Mouse (Mus musculus) limb, embryonic 15.5 days (tissue): Measurements from ENCODE around the gene Spef1. TPM values are rescaled to one million over a fixed set of nuclear protein-coding genes. Genes with fewer than 3 reads are reported as not detected.

Source experiments
- ATAC-seq: fragments of 200-750 bp; cut with Nextera tagmentation; 2 replicates; pipeline ENCODE4 v1.8.0; 2017; ENCODE audit warnings: low read depth, moderate TSS enrichment; ENCODE audit not compliant: insufficient number of reproducible peaks, low FRiP score, low TSS enrichment
- H3K27ac ChIP-seq: fragments of 300-500 bp; sonication (generic); 2 replicates; pipeline ENCODE4 v1.5.1; 2015; ENCODE audit warnings: moderate library complexity, mild to moderate bottlenecking, inconsistent platforms
- H3K27me3 ChIP-seq: fragments of 300-500 bp; sonication (generic); 2 replicates; pipeline ENCODE4 v1.6.1; 2015; ENCODE audit warnings: inconsistent platforms
- H3K36me3 ChIP-seq: fragments of 300-500 bp; sonication (generic); 2 replicates; pipeline ENCODE4 v1.6.1; 2015; ENCODE audit warnings: inconsistent platforms
- H3K4me1 ChIP-seq: fragments of 300-500 bp; sonication (generic); 2 replicates; pipeline ENCODE4 v1.6.1; 2015; ENCODE audit warnings: inconsistent platforms
- H3K4me2 ChIP-seq: fragments of 300-500 bp; sonication (generic); 2 replicates; pipeline ENCODE4 v1.6.1; 2015; ENCODE audit warnings: mild to moderate bottlenecking, inconsistent platforms
- H3K4me3 ChIP-seq: fragments of 300-500 bp; sonication (generic); 2 replicates; pipeline ENCODE4 v1.5.1; 2015; ENCODE audit warnings: mild to moderate bottlenecking, inconsistent platforms
- H3K9ac ChIP-seq: fragments of 300-500 bp; sonication (generic); 2 replicates; pipeline ENCODE4 v1.6.1; 2015; ENCODE audit warnings: inconsistent platforms
- H3K9me3 ChIP-seq: fragments of 300-500 bp; sonication (generic); 2 replicates; pipeline ENCODE4 v1.6.1; 2016; ENCODE audit warnings: inconsistent platforms
- WGBS: fragments of 180-500 bp; shearing (Covaris S2); methylation state at CpG from one replicate; pipeline ENCODE4 v1.1.7; 2015; 5-methylcytosine and 5-hydroxymethylcytosine counted together
- polyA plus RNA-seq: library from polyadenylated mRNA; unstranded; fragments of >200 nt; fragmentation: Nextera tagmentation; extraction: Ambion mirVana; gene quantifications from 2 replicates; pipeline ENCODE4 v1.2.1, GENCODE M21; 2015

Gene Spef1
- polyA plus RNA-seq, 1 experiment from 2014 or later, result 6.1 TPM

DNA sequence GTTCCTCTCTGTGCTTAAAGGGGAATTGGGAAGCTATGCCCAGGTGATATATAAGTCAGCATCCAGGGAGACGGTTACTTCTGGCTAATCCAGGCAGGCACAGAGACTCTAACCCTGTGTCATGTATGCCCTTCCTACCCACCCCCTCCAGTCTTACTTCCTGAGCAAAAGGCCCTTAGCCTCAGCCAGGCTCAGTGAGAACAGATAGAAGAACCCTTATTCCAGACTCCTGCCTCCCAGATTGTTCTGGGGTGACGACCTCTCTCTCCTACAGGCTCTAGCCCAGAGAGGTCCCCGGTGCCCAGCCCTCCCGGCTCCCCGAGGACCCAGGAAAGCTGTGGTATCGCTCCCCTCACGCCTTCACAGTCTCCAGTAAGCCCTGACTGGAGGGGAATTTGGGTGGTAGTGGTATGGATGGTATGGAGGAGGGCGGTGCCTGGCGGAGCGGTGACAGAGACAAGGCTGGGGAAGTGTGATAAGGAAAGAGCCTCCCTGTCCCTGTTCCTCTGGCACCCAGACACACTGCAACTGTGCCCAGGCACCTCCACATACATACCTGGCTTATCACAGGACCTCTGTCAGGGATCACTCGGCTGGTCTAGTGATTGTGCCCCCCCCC, 51.5 kb downstream of the Spef1 start:
- H3K9ac ChIP-seq, result no peak overlapping the region
- WGBS, result 57% methylated on average over 11 of the region's 11 CpGs
- H3K4me2 ChIP-seq, result no peak overlapping the region
- H3K4me1 ChIP-seq, result 0 out of 2 replicates have a peak, but pooled peaks cover 4% of the 10 kb centered on the region
- no peak for ATAC-seq
- H3K27me3 ChIP-seq, result no peaks in the 10 kb centered on the region
- H3K9me3 ChIP-seq, result no peaks in the 10 kb centered on the region
- H3K4me3 ChIP-seq, result no peak overlapping the region
- H3K27ac ChIP-seq, result no peak overlapping the region
- peaks cover 67% of the 10 kb centered on the region for H3K36me3 ChIP-seq

DNA sequence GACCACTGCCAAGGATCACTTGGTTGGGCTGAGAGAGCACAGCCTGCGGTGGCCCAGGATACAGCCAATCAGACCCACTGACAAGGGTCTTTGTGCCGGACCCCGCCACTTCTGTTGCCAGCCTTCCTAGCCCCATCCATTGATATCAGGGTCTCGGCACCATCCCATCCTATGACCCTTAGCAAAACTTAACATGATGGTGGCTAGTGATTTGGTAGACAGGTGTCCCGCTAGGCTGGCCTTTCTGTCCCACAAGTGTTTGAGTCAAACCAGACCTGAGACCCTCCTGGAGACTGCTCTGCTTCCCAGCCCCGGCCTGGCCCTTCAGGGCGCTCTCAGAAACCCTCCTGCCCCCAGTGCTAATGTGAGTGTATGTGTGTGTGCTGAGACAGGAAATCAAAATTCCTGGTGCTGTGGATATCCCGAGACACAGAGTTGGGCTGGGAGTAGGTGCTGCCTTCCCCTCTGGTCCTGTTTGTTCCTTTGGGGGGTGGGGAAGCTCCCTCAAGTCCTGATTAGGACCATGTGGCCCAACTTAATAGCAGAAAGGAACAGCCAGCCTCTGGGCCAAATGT, 52.2 kb downstream of the Spef1 start:
- 0 out of 2 replicates have a peak overlapping the region, but pooled peaks have one; percentile 35 for H3K27ac ChIP-seq
- ATAC-seq, result no peak
- peaks cover 60% of the 10 kb centered on the region for H3K36me3 ChIP-seq
- peak overlapping the region; percentile 8; the same call in 1 of the 2 replicates for H3K9ac ChIP-seq
- H3K9me3 ChIP-seq, result no peaks in the 10 kb centered on the region
- 73% methylated on average over 8 of the region's 8 CpGs for WGBS
- no peak overlapping the region for H3K4me3 ChIP-seq
- no peak overlapping the region for H3K4me2 ChIP-seq
- H3K27me3 ChIP-seq, result no peaks in the 10 kb centered on the region
- H3K4me1 ChIP-seq, result 0 out of 2 replicates have a peak, but pooled peaks cover 4% of the 10 kb centered on the region

DNA sequence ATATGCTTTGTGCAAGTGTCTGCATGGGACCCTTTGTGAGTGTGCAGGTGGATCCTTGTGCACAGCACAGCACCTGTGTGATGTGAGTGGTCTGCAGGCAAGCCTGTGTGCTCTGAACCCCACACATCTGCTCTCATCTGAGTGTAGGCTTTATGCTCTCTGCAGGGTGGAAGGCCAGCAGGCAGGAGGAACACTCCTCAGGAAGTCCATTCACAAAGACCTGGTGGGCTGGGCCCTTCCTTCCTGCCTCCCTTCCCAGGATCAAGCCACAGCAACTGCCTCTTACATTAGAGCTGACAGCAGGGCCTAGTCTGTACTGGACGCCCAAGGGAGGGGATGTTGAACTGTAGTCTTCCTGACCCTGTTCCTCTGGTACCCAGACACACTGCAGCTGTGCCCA, 52.7 kb downstream of the Spef1 start:
- no peak overlapping the region for H3K9ac ChIP-seq
- 57% methylated on average over 1 of the region's 1 CpGs for WGBS

DNA sequence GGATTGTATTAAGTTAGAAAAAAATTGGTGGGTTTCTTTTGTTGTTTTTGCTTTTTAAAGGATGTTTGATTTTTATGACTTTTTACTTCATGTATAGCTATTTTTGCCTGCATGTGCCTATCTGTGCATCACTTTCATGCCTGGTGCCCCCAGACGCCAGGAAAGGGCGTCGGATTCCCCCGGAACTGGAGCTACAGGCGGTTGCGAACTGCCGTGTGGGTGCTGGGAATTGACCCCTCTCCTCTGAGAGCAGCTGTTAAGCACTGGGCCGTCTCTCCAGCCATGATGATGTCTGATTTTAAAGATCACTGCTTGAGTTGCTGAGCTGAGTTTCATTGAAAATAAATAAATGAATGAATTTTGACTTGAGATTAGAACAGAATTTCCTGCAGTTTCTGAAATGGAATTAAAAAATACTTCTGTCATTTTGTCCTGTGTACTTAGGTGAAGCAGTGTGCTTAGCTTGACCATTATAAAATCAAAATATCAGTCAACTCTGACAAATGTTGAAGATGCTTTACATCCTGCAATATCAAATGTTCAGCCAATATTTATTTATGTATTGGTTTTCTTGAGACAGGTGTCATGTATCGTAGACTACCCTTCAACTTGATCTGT, 54.0 kb downstream of the Spef1 start, which contains the start of gene Gm11037:
TSS of gene Gm11037 (plus strand) at position 568 of the 618 bp plus-strand sequence.
- H3K4me3 ChIP-seq, result no peak within 1 kb of the TSS
- no peak for ATAC-seq
- H3K9me3 ChIP-seq, result no peaks in the 10 kb centered on the region
- no peak within 1 kb of the TSS for H3K4me2 ChIP-seq
- peaks cover 41% of the 10 kb centered on the region for H3K36me3 ChIP-seq
- whole genome bisulfite sequencing, result 75% methylated on average over 9 of the region's 9 CpGs
- H3K27me3 ChIP-seq, result no peaks in the 10 kb centered on the region
- H3K9ac ChIP-seq, result no peak within 1 kb of the TSS
- H3K27ac ChIP-seq, result no peak within 1 kb of the TSS; the same call in 1 of the 2 replicates
- H3K4me1 ChIP-seq, result peaks cover 10% of the 10 kb centered on the region

More for the DNA sequence above, 52.7 kb downstream of the Spef1 start:
- Histone ChIP-seq H3K27ac (0 out of 2 replicates have a peak overlapping the region, but pooled peaks have one; percentile 35), H3K4me3 (no peak overlapping the region), H3K36me3 (peaks cover 55% of the 10 kb centered on the region), H3K4me1 (0 out of 2 replicates have a peak, but pooled peaks cover 4% of the 10 kb centered on the region), H3K27me3 (no peaks in the 10 kb centered on the region), H3K9me3 (no peaks in the 10 kb centered on the region), H3K4me2 (no peak overlapping the region)
- ATAC-seq, result no peak

DNA sequence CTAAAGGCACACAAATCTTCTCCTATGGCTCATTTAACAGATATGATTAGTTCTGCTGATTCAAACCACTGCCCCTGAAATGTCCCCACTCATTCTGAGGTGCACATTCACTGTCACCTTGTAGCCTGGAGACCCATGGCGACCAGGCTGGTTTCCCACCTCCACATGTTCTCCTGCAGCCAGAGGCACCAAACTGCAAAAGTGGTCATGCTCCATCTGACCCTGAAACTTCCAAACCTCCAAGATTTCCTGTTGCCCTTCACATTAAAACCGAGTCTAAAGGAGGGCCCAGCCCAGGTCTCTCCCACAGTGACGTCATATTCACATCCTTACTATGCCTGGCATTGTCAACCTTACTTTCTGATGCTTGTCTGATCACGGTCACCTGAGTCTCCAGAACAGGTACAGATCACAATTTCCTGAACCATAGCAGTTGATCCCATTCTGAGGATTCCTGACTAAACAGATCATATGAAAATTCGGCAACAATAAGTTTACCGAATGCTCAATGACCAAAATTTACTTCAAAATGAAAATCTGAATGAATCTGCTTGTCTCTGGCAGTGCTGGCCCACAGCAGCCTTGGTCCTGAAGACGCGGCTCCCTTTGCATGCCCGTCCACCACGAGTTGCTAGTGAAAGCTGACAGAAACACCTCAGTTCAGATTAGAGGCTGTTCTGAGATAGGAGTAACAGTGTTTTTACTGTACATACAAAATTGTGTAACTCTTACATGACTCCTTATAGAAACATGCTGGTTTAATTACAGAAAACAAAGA, 54.8 kb downstream of the Spef1 start:
- 72% methylated on average over 10 of the region's 10 CpGs for WGBS
- Histone ChIP-seq H3K27me3 (no peaks in the 10 kb centered on the region), H3K4me3 (no peak overlapping the region), H3K9me3 (no peaks in the 10 kb centered on the region), H3K4me1 (peaks cover 17% of the 10 kb centered on the region), H3K36me3 (peaks cover 34% of the 10 kb centered on the region), H3K9ac (no peak overlapping the region), H3K27ac (no peak overlapping the region), H3K4me2 (no peak overlapping the region)
- ATAC-seq, result no peak

DNA sequence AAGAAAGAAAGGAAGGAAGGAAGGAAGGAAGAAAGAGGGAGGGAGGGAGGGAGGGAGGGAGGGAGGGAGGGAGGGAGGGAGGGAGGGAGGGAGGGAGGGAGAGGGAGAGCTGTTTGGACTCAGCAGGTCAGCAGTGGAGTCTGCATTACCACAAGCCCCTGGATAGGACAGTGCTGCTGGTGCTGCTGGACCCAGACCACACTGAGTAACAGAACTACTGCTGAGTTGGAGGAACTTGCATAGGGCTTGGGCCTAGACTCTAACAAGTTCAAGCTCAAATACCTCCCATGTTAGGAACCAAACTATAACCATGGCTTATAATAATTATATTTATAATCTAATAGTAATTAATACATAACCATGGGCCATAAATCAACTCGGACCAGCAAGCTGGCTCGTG, 56.2 kb downstream of the Spef1 start:
- H3K36me3 ChIP-seq, result peaks cover 21% of the 10 kb centered on the region
- no peaks in the 10 kb centered on the region for H3K27me3 ChIP-seq
- H3K9ac ChIP-seq, result no peak overlapping the region
- H3K4me3 ChIP-seq, result no peak overlapping the region
- no peaks in the 10 kb centered on the region for H3K9me3 ChIP-seq
- H3K27ac ChIP-seq, result no peak overlapping the region
- ATAC-seq, result no peak
- H3K4me1 ChIP-seq, result peaks cover 31% of the 10 kb centered on the region
- 76% methylated on average over 2 of the region's 2 CpGs for WGBS
- H3K4me2 ChIP-seq, result no peak overlapping the region

DNA sequence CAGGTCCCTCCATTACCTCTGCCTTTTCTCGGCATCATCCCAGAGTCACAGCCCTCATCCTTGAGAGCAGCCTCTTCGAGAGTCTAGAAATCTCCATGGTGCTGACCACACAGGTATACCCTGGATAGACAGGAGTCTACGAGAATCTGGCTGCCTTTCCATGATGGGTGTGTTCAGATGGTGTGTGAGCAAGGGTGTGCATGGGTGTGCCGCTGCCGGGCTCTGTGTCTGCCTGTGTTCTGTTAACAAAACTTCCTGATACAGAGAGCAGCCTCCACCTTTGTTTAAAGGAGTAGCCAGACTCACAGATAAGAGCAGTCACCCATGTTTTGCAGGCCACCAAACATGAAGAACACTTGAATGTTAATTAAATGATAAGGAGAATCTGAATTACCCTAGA, 57.2 kb downstream of the Spef1 start:
- Histone ChIP-seq H3K27me3 (no peaks in the 10 kb centered on the region), H3K9me3 (no peaks in the 10 kb centered on the region), H3K9ac (no peak overlapping the region), H3K4me2 (no peak overlapping the region), H3K27ac (no peak overlapping the region), H3K4me3 (no peak overlapping the region), H3K4me1 (peaks cover 30% of the 10 kb centered on the region), H3K36me3 (peaks cover 11% of the 10 kb centered on the region)
- WGBS, result 86% methylated on average over 5 of the region's 5 CpGs
- ATAC-seq, result no peak

DNA sequence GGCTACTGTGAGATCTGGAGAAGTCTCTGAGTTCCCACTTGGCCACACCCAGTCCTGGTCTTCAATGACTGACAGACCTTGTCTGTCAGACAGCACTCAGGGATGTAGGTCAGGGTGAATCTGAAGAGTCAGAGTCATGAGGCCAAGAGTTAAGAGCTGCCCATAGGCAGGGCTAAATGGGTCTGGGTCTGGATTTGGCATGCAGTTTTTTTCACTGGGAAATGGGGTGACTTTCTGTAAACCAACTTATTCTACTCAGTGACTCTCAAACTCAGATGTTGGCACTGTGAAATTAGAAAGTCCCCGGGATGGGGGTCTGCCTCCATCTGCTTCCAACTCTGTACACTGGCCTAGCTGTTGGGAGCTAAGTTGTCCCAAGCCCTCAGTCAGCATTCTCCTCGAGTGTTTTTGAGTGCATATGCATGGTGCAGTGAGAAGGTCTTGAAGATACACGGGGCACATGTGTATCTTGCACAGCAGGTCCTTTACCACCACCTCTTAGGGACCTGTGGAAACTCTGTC, 58.4 kb downstream of the Spef1 start:
- Histone ChIP-seq H3K4me1 (peaks cover 30% of the 10 kb centered on the region), H3K27ac (no peak overlapping the region), H3K4me2 (peak overlapping the region; percentile 70), H3K4me3 (peak overlapping the region; percentile 69), H3K9me3 (no peaks in the 10 kb centered on the region), H3K27me3 (no peaks in the 10 kb centered on the region), H3K9ac (no peak overlapping the region), H3K36me3 (no peaks in the 10 kb centered on the region; the same call in 1 of the 2 replicates)
- no peak for ATAC-seq
- 75% methylated on average over 3 of the region's 3 CpGs for WGBS

DNA sequence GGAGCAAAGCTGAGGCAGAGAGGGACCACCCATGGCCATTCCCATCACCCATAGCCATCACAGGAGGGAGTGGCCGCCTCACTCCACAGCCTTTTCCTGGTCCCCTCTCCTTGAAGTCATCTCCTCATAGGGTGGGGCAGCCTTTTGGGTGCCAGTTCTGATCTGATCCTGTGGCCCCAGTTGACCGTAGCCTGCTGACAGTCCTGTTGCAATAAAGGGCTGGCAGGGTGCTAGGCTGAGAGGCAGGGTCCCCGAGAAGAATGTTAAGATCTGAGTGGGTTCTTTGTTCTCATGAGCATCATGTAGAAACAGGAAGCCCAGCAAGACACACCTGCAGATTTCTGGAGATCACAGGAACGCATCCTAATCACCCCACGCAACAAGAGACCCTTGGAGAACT, 58.9 kb downstream of the Spef1 start:
- peak overlapping the region; percentile 69 for H3K4me3 ChIP-seq
- no peak overlapping the region for H3K27ac ChIP-seq
- H3K9ac ChIP-seq, result peak overlapping the region; percentile 70; the same call in 1 of the 2 replicates
- 70% methylated on average over 5 of the region's 5 CpGs for WGBS
- H3K9me3 ChIP-seq, result no peaks in the 10 kb centered on the region
- no peaks in the 10 kb centered on the region for H3K27me3 ChIP-seq
- no peaks in the 10 kb centered on the region; the same call in 1 of the 2 replicates for H3K36me3 ChIP-seq
- peaks cover 30% of the 10 kb centered on the region for H3K4me1 ChIP-seq
- no peak for ATAC-seq
- peak overlapping the region; percentile 70 for H3K4me2 ChIP-seq

DNA sequence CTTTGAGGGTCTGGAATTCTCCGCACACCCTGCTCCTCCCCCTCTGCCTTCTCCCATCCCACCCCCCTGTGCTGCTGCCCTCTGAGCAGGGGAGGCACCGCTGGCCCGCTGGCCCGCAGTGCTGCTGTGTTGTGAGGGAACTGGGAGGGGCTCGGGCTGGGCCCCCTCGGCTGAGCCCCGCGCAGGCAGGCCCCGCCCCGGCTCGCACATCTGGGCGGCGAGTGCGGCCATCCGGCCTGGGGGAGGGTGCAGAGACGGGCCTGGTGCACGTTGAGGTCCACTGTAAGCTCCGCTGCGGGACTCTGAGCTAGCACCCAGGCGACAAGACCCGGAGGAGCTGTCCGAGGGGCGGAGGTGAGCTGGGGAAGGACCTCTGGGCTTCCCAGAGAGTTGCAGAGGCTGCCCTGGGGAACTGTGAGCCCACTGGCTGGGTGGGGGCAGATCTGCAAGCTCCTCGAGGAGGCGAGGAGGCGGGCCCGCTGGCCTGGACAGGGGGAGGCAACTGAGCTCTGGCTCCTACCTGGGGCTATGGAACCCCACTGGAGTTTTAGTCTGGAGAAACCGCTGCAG, 59.8 kb downstream of the Spef1 start, which contains the start of gene Hspa12b:
TSS of gene Hspa12b (plus strand) at position 120 of the 570 bp plus-strand sequence.
- peak within 1 kb of the TSS; percentile 70 for H3K9ac ChIP-seq
- H3K4me2 ChIP-seq, result peak within 1 kb of the TSS; percentile 70
- peaks cover 30% of the 10 kb centered on the region for H3K4me1 ChIP-seq
- WGBS, result under 1% methylated on average over 28 of the region's 28 CpGs
- H3K27me3 ChIP-seq, result no peaks in the 10 kb centered on the region
- no peaks in the 10 kb centered on the region for H3K9me3 ChIP-seq
- peak within 1 kb of the TSS; percentile 69 for H3K4me3 ChIP-seq
- no peaks in the 10 kb centered on the region; the same call in 1 of the 2 replicates for H3K36me3 ChIP-seq
- ATAC-seq, result peak; percentile 93
- H3K27ac ChIP-seq, result peak within 1 kb of the TSS; percentile 91
